ENCODE assay signal across 8 mouse cellular contexts in genomic region chr6:65671451-65671850, GRCm38 (mm10). TPM values are rescaled to one million over a fixed set of nuclear protein-coding genes. Genes with fewer than 3 reads are reported as not detected.
A peak's percentile ranks its signal among the peaks of the same experiment; 100 is the strongest.
DNase-seq lines count a peak whose midpoint lies in the region; ATAC-seq and TF ChIP-seq lines count a peak whose summit lies in the region.

Gene Ndnf, plus strand, starts transcription at chr6:65671590.

- H3K27me3 ChIP-seq in hindbrain, postnatal 0 days (ENCODE audit: insufficient read depth, low read length), result no peaks in the 10 kb centered on the region
- peaks cover 40% of the 10 kb centered on the region for H3K27me3 ChIP-seq in megakaryocyte, embryonic 14.5 days (replicated peaks)

- intact Hi-C loops in left cerebral cortex, postnatal 14 days (cut with DNase I), result no loop called here

- no peaks in the 10 kb centered on the region for H3K36me3 ChIP-seq in hindbrain, postnatal 0 days (ENCODE audit: insufficient read depth, low read length)
- H3K36me3 ChIP-seq in megakaryocyte, embryonic 14.5 days (replicated peaks; ENCODE audit: low read length), result no peaks in the 10 kb centered on the region

- H3K4me2 ChIP-seq in hindbrain, postnatal 0 days (ENCODE audit: low read depth, low read length), result peak within 1 kb of the TSS; percentile 65

- under 1% methylated on average over 23 of the region's 45 CpGs for WGBS in hindbrain, postnatal 0 days

- H3K27ac ChIP-seq in hindbrain, postnatal 0 days, result peak within 1 kb of the TSS; percentile 17

- H3K4me1 ChIP-seq in hindbrain, postnatal 0 days (ENCODE audit: insufficient read depth, low read length), result peaks cover 3% of the 10 kb centered on the region; the same call in 1 of the 2 replicates
- peaks cover 26% of the 10 kb centered on the region for H3K4me1 ChIP-seq in megakaryocyte, embryonic 14.5 days

- peak; percentile 92 for ATAC-seq in hindbrain, postnatal 0 days

- peak within 1 kb of the TSS; percentile 48 for H3K4me3 ChIP-seq in hindbrain, postnatal 0 days (ENCODE audit: low read length)
- peak within 1 kb of the TSS; percentile 93 for H3K4me3 ChIP-seq in megakaryocyte, embryonic 14.5 days (replicated peaks)

- no peaks in the 10 kb centered on the region for H3K9me3 ChIP-seq in hindbrain, postnatal 0 days (ENCODE audit: low read length)
- no peaks in the 10 kb centered on the region for H3K9me3 ChIP-seq in megakaryocyte, embryonic 14.5 days

- H3K9ac ChIP-seq in hindbrain, postnatal 0 days (replicated peaks; ENCODE audit: low read length), result peak within 1 kb of the TSS; percentile 46

- DNase-seq in ZHBTc4 (ENCODE audit: low read depth, low spot score), result peak; percentile 81
- DNase-seq in cerebellum, postnatal 36 days, result peak; percentile 39 to 44
- peak; percentile 69 for DNase-seq in gastrocnemius, postnatal 10 days
- peak; percentile 81 for DNase-seq in hindbrain, postnatal 0 days (ENCODE audit: low spot score)
- peak; percentile 13 to 46 for DNase-seq in left cerebral cortex, postnatal 14 days (ENCODE audit: low spot score in 2 of 2)
- peak; percentile 15 to 49 for DNase-seq in right cerebral cortex, adult 2 months (ENCODE audit: low spot score in 2 of 2)
- peak; percentile 67 for DNase-seq in urinary bladder, postnatal 14 days (ENCODE audit: low spot score)

- no peak for TF ChIP-seq CTCF in hindbrain, postnatal 0 days (IDR thresholded peaks at IDR 0.05; ENCODE audit: low read depth)

RNA-seq across cellular contexts. Expression of gene Ndnf, which starts in this region (rescaled TPM):
- 1 to 10 TPM; 1.2 to 1.6 TPM for total RNA-seq in gastrocnemius, postnatal 10 days (2021)
- 86.2 and 89.6 TPM in 2 replicates for total RNA-seq in hindbrain, postnatal 0 days (2014; rRNA removed)
- 10.4 and 14.8 TPM in 2 replicates for polyA plus RNA-seq in hindbrain, postnatal 0 days (2015; fragmentation: Nextera tagmentation; extraction: Ambion mirVana)
- 10 to 100 TPM; 15.8 to 23.1 TPM for total RNA-seq in left cerebral cortex, postnatal 14 days (2021)
- 0.16 and 0.22 TPM in 2 replicates for polyA plus RNA-seq in megakaryocyte, embryonic 14.5 days (2012; ENCODE audit: insufficient read depth, low replicate concordance)

Comparison
In these comparisons a context has a peak if more than half of its experiments do, and no peak if none do; other contexts are left out.
1. Peak in every context shown above with its lines: DNase-seq, ATAC-seq, H3K4me3 ChIP-seq and H3K27ac ChIP-seq.
2. RNA of gene Ndnf (total RNA-seq): 86.2 to 89.6 TPM in hindbrain, postnatal 0 days and 15.8 to 23.1 TPM in left cerebral cortex, postnatal 14 days; 1.2 to 1.6 TPM in gastrocnemius, postnatal 10 days; every median in the first group is over 4 times any median in the second.
3. DNase-seq: peak in every context shown above with its lines; median percentile 81 in ZHBTc4; 81 in hindbrain, postnatal 0 days; 69 in gastrocnemius, postnatal 10 days; 67 in urinary bladder, postnatal 14 days; 42 in cerebellum, postnatal 36 days; 32 in right cerebral cortex, adult 2 months; 30 in left cerebral cortex, postnatal 14 days.